Mouse (Mus musculus) layer of hippocampus, postnatal 25 days (tissue): Measurements from ENCODE around the gene Zic2. TPM values are rescaled to one million over a fixed set of nuclear protein-coding genes. Genes with fewer than 3 reads are reported as not detected.

ENCODE experiments used
- DNase-seq, 2 experiments: peaks; one replicate each; pipeline ENCODE4 v3.0.0; 2022; ENCODE audit warnings: mixed read lengths in 2 of 2, low spot score in 1 of 2; ENCODE audit errors: extremely low spot score in 1 of 2
- total RNA-seq, 2 experiments: library from RNA; stranded (reverse); gene quantifications; 2 replicates each; pipeline ENCODE4 v1.2.3; 2021

Gene Zic2
- total RNA-seq, 2 experiments from 2014 or later, result 14.6 to 18.1 TPM

DNA sequence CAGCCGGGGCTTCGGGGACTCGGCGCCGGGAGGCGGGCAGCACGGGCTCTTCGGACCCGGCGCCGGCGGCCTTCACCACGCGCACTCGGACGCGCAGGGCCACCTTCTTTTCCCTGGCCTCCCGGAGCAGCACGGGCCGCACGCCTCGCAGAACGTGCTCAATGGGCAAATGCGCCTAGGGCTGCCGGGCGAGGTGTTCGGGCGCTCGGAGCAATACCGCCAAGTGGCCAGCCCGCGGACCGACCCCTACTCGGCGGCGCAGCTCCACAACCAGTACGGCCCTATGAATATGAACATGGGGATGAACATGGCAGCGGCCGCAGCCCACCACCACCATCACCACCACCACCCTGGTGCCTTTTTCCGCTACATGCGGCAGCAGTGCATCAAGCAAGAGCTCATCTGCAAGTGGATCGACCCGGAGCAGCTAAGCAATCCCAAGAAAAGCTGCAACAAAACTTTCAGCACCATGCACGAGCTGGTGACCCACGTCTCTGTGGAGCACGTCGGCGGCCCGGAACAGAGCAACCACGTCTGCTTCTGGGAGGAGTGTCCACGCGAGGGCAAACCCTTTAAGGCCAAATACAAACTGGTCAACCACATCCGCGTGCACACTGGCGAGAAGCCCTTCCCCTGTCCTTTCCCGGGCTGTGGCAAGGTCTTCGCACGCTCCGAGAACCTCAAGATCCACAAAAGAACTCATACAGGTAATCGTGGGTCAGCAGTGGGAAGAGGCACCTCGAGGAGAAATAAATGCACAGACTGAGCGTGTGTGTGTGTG lies 996 bp downstream of the Zic2 start:
- DNase-seq, result no peak

DNA sequence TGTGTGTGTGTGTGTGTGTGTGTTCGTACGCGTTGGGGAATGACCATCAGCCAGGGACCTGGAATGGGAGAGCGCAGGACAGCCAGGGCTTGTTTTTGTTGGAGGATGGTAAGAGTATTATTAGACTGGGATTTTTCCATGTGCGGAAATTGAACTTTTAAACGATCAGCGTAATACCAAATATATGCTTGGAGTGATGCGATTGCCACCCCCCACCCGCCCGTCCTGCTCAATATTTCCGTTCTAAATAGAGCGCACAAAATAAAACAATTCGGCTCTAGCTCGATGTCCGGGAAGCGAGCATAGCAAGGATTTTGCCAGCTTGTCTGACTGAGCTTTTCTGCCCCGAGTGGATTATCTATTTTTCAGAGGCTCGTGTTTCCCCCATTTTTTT lies 1.6 kb downstream of the Zic2 start:
- no peak for DNase-seq

DNA sequence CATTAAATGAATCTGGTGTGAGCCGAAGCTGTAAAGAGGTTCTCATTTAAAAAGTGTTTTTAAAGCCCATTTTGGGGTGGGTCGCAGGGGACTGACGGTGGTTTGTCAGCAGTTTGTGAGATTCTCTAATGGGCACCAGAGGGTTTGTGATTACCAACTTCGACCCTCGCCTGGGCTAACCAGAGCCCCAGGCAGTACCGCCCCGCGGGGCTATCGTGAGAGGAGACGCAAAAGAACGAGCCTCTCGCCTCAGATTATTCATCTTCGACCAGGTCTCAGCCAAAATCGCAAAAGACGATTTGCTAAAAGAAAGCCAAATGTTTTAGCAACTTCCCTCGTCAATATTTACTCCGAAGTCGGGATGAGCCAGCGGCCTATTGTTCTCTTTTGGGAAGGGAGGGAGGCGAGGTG lies 2.0 kb downstream of the Zic2 start:
- no peak for DNase-seq

DNA sequence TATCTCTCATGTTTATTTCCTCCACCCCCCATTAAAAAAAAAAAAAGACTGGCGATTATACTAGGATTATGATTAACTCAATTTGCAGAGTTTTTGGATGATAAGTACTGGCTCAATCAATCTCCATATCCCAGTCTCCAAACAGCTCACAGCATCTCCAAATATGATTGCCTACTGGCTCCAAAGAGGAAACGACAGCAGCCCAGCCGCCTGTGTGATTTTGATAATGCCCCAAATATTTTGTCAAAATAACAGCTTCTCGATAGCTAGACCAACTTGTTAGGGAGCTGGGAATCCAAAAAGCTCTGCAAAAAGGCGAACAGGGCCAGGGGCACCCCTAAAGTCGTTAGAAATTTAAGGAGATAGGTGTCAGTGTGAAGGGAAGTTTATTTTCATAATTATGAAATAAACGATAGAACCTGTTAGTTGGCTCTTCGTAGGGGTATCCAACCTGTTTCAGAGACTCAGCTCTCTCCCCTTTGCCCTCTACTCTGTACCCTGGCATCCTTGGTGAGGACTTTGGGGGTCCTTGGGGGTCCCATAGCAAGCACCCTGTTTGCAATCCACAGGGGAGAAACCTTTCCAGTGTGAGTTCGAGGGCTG lies 2.8 kb downstream of the Zic2 start:
- DNase-seq, result no peak

GRCm38 (mm10) chr14:122478574-122479011 lies 3.4 kb downstream of the Zic2 start:
- no peak for DNase-seq

DNA sequence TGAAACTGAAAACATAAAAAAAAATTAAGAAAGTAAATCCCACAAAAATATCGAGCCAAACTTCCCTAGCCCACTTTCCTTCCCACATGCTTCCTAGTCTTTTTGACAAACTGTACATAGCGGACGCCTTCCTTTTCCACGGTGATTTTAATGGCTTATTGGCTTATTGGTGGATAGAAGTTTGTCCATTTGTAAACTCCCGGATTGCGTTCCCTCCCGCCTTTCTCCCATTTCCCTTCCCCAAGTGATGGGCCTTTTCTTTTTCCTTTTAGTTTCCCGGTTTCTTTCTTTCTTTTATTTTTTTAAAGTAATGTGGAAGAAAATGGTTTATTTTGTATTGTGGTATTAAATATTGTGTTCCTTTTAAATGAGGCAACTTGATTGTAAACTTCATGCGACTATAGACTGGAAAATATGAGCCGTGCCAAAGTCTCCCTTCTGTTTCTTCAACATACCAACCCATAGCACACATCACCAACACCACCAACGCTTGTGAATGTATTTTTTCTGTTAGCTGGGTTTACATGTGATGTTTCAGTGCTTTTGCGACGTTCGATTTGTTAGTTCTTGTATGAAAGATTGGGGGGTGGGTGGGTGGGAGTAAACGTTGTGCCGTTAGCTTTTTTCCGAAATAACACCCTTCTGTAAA lies 4.3 kb downstream of the Zic2 start:
- DNase-seq, result no peak

DNA sequence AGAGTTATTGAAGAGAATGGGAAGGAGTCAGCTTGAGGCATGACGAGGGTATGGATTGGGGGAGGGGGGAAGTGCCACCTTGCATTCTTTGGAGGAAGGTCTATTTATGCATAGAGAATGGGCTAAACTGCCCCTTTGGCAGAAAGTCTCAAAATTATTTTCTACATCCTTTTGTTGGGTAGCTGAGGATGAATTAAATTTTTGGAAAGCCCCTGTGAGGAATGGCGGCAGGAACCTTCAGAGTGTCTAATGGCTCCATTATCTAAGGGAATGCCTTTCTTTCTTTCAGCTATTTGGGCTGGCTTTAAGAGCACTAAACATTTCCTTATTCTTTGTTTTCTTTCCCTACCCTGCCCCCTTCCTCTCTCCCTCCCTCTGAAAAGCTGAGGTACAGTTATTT lies 5.1 kb downstream of the Zic2 start:
- DNase-seq, result no peak

- no peak for DNase-seq
Observed at GRCm38 (mm10) chr14:122481181-122481580, 5.9 kb downstream of the Zic2 start.

DNA sequence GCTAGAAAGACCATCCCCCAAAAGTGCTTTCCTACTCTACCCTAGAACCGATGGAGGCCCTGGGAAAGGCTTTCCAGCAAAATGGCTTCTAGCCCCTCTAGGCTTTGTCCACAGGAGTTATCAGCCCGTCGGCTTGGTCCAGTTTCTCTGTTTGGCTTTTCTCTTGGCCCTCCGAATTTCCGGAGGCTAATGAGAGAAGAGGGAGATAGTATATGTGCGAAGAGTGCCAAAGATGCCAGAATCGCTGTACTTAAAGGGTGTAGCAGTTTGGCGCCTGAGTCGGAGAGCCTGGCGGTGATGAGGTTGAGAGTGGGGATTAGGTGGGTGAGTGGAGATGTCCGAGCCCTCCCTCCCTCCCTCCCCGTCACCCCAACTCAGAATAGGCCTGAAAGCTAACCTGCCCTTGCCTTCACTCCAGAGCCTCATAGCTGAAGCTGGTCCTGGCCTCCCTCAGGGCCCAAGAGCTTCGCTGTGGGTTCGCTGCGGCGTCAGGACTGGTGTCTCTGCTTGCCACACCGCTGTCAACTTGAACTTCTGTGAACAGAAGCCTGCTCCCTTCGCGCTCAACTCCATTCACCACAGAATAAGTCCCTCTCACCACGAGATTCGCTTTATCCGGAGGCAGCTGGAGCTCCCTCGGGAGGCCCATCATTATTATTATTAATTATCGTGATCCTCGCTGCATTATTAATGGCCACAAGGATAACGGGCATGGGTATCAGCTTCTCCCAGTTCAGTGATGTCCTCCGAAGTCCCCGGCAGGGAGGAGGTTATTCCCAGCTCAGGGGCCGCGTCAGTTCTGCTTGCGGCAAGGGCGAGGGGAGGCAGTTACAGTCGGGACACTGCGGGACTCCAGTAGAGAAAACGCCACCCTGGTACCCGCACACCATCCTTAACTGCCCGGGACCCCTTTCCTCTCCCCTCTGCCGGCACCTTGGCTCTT lies 7.1 kb downstream of the Zic2 start:
- no peak for DNase-seq

DNA sequence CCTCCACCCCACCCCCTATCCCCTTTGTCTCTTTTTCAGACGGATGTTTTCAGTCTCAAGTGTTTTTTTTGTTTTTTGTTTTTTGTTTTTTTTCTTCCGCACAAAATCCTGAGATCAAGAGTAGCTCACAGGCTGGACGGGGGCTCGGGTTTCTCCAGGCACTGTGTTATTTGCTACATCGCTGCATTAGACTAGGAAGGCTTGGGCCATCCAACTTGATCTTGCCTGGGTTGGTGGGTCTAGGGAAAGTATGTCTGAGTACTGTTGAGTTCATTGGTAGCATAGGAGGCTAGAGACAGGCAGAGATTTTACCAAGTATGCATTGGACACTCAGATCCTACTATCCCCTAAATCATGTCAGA lies 7.8 kb downstream of the Zic2 start:
- DNase-seq, result no peak

DNA sequence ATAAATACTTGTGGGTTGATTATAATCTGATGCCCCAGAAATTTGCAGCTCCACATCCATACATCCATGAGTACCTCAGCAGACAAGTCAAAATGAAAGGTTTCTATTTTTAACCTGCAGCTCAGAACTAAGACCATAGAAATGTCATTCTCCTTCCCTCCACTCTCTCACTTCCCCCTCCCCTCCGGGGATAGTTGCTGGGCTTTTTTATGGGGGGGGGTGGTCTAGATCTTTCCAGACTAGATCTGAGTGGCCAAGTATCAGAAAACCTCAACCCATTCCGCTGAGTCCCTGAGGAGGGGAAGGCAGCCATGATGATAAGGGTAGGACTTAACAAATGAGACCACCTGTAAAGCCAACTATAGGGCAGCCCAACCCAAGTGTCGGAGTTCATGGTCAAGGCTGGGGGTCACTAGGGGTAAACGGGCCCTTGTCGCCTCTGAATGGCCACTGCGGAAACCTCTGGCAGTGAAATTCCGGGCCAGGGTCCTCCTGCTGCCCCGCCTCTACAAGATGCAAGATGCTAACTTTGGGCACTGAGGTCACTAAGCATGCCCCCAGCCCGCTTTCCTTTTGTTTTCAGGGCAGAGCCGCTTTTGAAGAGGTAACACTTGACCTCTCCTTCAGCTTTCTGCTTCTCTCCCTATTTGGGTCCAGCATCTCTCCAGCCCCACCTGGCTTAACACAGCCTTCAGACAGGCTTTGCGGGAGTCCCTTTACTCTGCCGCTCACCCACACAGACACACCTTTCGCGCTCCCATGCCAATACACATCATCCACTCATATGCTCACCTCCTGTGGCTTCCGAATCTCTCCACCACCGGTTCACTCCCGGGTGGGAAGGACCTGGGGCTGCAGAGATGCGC lies 8.6 kb downstream of the Zic2 start:
- no peak for DNase-seq

DNA sequence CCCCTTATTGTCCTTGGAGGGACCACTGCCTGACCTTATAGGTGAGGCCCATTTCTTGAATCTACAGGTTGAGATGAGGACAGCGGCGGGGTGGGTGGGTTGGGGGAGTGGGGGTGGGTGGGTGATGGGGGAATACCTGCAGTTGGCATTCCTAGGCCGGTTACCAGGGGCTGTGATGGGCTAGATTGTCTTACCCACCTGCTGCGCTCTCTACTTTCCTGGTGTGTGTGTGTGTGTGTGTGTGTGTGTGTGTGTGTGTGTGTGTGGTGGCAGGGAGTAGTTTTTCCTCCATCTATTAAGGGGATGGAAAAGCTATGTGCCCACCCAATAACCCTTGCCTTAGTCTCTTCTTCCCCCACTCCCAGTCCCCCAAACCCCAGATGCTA lies 9.2 kb downstream of the Zic2 start:
- no peak for DNase-seq

DNA sequence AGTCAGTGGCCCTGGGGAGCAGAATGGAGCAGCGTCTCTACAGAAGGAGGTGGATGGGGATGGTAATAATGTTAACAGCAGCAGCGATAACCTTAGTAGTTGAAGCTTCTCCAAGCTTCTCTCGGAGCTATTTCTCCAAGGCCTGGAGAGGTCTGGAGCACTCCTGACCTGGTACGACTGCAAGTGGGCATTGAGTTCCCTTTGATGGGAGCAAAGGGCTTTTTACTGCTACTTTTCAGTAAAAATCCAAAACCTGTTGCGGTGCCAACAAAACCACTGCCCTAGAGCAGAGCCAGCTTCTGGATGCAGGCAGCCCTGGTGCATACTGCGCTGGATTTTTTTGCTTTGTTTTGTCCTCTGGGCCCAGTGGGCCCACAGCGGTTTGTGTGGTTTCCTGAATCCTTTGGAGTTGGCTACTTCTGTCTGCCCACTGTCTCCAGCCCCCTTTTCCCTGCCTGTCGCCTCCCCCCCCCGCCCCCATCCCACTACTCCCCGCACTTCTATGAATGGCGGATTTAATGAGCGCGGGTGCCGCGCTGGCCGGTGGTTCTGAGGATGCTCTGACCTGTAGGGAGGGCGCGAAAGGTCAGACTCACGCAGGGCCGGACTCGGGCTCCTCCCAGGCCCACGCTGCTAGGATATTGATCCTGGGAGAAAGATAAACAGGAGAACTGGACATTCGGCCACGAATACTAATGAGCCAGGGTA lies 9.8 kb downstream of the Zic2 start:
- DNase-seq, result no peak

GRCm38 (mm10) chr14:122485635-122486181 lies 10.5 kb downstream of the Zic2 start:
- no peak for DNase-seq

- no peak for DNase-seq
Observed at GRCm38 (mm10) chr14:122486611-122487010, 11.4 kb downstream of the Zic2 start.

DNA sequence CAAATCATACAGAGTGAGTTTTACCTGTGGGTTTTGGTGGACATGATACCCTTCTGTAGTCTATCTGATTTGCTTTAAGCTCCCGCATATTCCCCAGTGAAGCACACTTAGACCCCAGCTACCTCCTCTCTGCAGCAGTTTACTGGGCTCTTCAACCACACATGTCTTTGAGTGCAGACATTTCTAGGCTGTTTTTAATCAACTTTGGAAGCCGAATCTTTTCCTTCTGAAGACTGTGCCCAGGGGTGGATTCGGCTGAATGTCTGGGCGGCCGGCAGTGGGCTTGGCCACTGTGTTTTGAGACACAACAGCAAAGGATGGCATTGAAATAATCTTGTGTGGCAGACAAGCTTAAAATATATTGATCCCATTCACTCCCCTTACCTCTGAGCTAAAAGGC lies 12.1 kb downstream of the Zic2 start:
- no peak for DNase-seq

GRCm38 (mm10) chr14:122489041-122489440 lies 13.8 kb downstream of the Zic2 start:
- no peak for DNase-seq

DNA sequence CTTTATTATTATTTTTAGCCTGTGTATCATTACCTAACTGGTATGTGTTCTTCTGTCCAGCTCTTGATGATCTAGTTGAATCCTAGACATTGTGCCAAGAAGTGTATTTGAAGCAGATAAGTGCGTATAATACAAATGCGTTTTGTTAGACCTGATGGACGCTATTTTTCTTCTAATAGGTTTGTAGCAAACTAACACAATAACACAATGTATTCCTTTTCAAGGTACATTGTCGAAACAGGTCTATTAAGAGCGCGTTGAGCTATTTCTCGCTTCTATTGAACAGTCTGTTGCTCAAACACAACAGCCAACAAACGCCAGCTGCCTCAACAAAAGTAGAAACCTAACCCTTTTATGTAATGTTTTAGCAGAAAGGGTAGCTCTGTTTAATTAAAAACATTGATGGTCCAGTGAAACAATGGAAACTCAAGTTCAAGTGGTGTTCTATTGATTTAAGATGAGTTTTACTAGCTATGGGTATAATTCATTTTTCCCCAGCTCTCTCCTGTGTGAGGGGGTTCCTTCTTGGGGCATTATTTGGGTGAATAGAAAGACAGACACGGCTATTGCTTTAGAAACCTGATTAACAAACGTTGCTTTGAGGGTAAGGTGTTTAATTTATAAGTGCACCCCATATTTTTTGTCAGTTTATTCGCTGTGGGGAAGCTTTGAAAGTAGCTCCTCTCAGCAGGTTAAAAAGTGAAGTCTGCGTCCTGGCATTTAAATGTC lies 14.6 kb downstream of the Zic2 start:
- DNase-seq, result no peak
